Mouse (Mus musculus): ENCODE data around the gene Hadha.

- TF ChIP-seq CTCF (IDR thresholded peaks at IDR 0.05; ENCODE audit: low read depth) (peak; percentile 79), EP300 (IDR thresholded peaks at IDR 0.05; ENCODE audit: low read depth) (no peak)
Observed at GRCm38 (mm10) chr5:30201521-30201920, 46.6 kb upstream of the Hadha start.
